Mouse (Mus musculus) urinary bladder, postnatal 36 days (tissue): ENCODE measurements at regions not wholly inside any gene's neighbourhood (a gene's known extent, or its start where the extent isn't known, plus 50 kb on each side); places are given as distances from the start of the nearest gene placed in this dataset.

Source experiments
- DNase-seq, 2 experiments: peaks; one replicate each; pipeline ENCODE4 v3.0.0; 2022; ENCODE audit warnings: low spot score in 2 of 2, mixed read lengths in 1 of 2

DNA sequence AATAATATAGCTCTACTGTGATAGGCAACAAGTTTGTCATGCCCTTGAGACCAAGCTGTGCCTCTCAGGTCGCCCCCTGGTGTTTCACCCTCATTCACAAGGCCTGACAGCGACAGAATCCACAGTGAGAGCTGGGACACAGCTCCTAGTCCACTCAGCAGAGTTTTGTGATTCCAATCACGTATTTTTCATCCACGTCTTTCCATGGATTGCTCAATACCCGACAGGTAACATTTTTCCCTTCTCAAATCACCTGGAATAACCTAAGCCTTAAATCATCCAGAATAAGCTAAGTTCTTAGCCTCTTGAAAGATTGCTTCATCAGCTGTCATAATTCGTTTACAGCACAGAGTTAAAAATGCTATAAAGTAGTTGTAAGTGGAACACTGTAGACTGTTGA, 211.3 kb downstream of the Ccdc91 start:
- DNase-seq = no peak

DNA sequence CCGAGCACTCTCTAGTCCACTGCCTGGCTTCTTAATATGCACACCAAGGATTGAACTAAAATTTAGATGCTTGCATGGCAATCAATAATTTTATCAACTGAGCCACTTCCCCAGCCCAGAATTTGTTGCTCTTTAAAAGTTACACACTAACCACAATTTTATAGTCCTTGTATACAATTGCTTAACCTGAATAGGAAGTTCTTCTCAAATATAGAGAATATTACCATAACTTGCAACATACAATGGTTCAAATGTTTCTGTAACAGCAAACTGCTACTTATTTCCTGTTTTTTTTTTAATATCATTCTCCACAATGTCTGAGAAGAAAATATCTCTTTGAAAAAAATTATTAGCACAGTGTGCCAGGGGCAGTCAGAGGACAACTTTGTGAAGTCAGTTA, 222.6 kb downstream of the Ccdc91 start:
- DNase-seq = no peak

DNA sequence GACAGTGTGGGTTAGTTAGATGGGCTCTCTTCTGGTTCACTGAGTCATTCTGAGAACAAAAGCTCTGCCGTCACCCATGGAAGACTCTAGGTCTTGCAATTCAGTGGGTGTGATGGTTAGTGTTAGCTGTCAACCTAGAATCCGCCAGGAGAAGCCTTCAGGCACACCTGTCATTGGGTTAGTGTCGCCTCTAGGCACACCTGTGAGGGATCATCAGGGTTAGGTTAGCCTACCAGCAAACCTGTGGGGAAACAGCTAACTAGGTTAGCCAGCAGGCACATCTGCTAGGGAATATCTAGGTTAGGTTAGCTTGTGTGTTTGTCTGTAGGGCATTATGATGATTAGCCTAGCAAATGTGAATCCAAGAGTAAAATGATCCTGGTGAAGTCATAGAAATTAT, 223.8 kb downstream of the Ccdc91 start:
- DNase-seq = no peak

DNA sequence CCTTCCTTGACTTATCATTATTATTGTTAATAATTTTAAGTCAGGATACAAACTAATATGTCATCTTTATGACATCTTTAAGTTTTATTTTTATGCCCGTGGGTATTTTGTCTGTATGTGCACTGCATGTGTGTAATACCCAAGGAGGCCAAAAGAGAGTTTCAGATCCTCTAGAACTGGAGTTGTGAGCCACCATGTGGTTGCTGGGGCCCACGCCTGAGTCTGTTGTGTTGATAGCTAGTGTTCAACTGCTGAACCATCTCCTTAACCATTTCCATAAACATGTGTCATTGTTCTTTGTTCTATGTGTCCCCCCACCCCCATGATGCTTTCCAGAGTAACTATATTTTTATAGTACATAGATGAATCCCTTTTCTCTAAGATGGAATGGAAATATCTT, 225.0 kb downstream of the Ccdc91 start:
- no peak for DNase-seq

DNA sequence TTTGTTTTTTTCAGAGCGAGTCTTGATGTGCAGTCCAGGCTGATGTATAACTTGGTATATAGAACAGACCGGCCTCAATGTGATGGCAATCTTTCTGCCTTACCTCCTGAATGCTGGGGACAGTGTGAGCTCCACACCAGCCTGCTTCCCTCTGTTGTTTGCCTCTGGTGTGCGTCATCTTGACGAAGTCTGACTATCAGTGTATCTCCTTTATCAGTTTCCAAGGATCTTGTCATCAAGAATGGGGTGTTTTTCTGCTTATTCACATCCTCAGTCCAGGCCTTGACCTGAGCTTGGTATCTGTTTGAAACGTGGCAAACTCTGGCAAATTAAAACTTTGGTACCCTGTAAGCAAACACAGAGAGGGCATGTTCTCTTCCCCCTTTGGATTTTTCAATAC, 226.3 kb downstream of the Ccdc91 start:
- DNase-seq = no peak

DNA sequence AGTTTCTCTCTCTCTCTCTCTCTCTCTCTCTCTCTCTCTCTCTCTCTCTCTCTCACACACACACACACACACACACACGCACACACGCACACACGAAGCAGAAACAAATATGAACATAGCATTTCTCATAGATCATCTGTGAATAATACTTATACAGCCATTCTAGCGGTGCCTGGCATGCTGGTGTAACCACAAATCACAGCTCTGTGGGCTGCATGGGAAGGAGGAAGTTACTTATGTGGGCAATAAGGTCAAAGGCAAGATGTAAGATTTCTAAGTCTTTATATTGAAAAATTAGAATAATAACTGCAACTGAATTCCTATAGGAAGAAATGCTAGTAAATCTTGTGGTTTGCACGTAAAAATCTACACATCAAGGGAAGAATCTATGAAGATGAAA, 228.7 kb downstream of the Ccdc91 start:
- DNase-seq = no peak

DNA sequence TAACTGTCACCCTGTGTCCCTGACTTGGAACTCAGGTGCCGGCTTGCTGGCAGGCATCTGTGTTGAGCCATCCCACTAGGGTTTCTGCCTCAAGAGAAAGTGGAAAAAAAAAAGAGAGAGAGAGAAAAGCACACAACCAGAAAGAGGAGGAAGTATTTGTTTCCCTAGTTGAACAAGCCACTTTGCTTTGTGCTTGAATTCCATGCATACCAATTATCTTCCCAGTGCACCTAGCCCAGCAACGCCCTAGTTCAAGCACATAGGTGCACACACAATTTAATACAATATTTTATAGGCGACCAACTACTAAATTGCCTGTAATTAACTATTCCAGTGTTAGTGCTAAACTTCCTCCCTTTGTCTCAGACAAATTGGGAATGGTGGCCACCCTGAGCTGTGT, 230.3 kb downstream of the Ccdc91 start:
- DNase-seq = no peak

DNA sequence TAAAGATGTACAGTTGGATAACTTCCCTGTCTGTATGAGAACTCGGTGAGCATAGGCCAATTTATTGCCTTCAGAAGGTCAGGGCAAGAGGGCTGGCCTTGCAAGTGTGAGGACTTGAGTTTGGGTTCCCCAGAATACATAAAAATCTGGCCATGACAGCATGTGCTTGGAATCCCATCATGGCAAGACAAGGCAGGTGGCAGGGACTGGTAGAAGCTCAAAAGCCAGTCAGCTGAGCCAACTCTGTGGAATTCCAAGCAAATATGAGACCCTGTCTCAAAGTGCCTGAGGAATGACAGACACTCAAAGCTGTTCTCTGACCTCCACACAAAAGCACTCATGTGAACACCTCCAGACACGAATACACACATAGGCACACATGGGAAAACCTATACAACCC, 231.1 kb downstream of the Ccdc91 start:
- no peak for DNase-seq

DNA sequence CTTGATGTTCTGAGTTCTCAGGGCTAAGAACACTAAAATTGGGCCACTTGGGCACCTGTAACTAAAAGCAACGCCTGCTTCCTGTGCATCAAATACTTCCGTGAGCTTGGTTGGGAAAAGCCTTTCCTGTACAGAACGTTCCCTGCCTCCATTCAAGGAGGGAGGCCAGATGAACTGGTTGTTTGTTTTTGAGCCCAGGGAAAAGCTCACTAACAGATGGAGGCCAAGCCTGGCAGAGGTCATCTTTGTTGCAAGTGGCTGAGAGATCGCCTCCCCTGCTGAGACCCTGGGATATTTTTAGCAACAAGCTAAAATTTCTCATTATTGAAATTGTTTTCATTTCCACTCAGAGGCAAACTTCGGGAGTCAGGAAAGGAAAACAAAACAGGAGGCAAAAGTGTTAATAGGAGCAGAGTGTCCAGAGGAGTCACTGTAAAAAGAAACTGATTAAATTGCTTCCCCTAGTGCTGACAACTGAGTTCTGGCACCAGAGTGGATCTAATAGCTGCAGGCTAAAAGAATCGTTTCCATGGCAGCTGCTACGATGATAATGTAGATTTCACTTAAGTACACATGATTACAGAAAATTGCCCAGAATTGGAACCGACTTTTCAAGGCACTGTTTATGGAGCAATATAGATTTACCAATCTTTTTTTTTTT, 242.6 kb downstream of the Ccdc91 start:
- peak in 1 of 2 experiments; percentile 36 for DNase-seq

DNA sequence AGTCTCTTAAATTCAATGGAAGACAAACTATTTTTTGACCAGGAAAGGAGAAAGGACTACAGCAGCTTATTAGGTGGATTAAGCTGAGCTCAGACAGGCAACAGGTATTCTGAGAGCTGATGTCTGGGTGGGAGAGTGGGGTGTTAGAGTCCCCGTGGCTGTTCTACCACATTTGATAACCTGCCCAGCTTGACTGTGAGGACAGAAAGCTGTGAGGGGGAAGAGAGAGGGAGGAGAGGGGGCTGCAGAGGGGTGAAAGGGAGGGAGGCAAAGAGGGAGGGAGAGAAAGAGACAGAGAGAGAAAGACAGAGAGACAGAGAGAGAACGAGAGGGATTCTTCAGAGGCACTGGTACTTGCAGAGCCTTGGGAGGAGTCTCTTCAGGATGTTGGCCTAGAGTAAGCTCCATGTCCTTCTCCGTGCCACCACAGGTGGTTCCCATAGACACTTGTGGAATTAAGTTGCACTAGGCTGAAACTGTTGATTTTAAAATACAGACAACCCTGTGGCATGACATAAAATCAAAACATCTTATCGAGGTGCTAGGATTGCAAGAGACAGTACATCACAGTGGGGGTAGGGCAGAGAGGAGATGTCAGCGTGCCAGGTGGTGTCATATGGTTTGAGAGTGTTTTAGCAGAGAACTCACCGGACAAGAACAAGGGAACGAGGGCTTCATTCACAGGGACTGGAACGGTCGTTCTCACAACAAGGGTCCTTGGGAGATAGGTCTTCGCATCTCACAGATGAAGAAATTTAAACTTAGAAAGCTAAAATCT, 243.3 kb downstream of the Ccdc91 start:
- DNase-seq = no peak

DNA sequence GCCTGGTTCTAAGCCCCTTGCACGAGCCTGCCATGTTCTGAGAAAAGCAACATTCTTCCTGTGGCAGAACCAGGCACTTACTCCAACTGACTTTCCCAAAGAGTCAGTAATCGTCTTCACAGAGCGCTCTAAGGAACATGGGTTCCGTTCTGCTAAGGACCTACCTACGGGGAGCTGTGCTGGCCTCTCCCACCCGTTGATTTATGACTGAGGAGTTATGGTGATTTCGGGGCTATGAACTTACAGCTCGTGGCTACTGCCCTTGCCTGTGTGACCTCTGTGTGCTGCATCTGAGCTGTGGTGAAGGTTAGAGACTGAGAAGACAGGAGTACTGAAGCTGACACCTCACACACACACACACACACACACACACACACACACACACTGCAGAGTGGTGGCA, 243.9 kb downstream of the Ccdc91 start:
- DNase-seq = no peak

DNA sequence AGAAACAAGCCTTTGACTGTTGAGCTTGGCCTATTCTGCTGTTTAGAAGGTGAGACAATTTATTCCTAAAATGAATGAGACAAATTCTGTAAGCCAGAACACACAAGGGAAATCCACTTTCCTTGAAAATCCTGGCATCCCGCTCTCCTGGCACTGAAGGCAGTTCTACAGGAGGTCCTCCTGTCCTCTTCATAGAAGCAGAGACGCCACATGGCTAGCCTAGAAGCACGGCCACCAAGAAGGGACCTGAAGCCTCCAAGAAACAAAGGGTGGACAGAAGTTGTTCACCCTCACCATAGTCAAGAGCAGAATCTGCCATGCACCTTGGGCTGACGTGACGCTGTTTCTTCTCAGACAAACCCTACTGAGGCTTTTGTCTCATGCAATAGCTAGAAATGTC, 247.7 kb downstream of the Ccdc91 start:
- no peak for DNase-seq

DNA sequence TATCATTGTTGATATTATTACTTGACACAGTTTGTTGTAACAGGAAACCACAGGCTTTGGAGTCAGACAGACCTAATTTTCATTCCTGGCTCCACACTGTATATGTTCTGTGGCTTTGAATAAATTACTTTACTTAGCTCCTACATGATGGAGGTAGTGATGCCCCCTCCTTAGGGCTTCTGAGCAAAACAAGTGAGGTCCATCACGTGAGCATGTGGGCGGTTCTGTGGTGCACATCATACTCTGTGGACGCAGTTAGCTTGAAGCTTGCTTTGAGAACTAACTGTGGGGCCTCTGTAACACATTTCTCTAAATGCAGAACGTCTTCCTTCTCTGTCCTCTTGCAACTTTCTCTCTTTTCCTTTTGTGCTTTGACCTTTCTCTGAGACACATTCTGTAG, 251.4 kb downstream of the Ccdc91 start:
- DNase-seq = no peak

DNA sequence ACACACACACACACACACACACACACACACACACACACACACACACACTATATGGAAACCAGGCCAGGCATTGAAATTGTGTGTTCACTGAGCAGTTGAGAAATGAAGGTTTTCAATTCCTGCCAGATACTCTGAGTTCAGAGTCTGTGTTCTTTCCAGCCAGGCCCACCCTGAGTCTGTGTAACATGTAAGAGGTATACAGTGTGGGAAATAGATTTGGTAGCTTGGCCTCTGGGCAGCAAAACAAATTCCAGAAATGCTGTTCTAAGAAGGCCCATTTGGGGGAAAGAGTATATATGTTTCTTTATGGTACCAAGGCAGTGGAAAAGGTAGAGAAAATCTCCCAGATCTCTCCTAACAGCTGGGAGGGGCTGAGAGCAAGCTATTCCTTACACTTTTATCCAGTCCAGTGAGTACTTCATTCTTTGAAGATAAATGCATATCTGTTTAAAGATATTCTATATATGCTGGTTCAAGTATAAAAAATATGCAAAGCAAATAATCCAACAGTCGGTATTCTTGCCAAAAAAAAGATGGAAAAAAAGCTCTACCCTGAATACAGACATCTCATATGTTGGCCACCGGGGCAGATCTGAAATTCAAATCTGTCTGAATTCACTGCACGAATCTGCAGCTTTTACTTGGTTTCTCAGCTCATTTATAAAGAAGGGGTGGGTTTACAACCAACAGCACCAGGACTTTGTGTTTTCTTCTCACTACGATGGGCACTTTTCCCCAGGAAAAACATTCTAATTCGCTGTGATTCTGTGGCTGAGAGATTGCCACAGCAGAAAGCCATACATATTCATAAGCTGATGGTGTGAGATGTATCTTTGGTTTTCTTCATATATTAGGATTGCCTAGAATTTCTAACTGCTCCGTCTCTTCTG, 252.3 kb downstream of the Ccdc91 start:
- no peak for DNase-seq

DNA sequence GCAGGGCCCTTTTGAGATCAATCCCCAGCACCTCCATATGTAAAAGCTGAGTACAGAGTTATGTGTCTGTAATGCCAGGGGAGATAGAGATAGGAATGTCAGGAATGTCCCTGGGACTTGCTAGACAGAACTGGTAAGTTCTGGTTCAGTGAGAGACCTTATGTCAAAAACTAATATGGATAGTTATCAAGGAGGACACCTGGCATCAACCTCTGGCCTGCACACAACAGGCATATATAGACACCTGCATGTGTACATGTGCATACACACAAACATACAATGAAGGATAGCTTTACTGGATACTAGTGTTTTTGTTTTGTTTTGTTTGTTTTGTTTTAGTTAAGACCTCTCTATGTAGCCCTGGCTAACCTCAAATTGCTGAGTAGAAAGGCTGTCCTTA, 254.1 kb downstream of the Ccdc91 start:
- no peak for DNase-seq

DNA sequence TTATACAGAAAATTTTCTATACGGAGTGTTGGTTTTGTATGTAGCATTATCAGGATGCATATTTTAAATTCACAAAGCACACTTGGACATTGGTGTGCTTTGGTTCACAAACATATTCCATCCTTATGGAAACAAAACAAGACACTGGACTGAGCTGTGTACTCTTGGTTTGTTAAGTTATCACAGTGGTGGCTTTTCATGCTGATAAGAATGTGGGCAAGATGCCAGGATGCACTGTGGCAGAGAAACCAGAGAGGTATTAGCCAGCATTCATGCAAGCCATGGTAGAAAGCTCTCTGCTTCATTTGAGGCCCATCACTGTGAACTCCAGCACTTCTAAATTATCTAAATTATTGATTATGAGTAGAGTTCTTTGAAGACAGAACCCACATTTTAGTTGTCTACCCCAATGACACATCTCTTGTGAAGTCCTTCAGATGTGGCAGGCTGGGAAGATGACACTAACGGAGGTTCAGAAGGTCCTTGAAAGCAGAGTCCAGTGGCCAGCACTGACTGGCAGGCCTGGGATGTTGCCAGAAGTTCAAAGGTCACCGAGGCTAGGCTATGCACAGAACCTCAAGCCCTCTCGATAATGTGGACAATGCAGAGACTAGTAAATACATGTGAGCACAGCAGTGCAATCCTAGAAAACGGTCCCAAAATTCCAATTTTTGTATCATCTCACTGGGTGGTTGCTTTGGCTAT, 263.1 kb downstream of the Ccdc91 start:
- DNase-seq = no peak

DNA sequence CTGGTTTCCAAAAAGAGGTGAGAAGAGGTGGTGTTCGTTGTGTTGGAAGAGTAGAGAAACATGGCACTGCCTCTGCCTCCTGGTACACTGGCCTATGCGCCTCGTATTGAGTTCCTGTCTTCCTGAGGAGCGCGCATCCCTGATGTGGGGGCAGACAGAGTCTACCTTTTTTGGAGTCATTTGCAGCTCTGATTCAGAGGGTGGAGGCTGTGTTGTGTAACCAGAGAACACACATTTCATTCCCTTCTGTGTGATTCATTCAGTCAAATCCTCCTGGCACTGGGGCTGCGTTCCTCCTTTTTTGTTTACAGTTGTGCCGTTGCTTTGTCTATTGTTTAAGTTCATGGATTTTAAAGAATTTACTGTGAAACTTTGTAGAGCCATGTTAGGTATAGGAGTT, 265.8 kb downstream of the Ccdc91 start:
- DNase-seq = peak; percentile 27 to 36

DNA sequence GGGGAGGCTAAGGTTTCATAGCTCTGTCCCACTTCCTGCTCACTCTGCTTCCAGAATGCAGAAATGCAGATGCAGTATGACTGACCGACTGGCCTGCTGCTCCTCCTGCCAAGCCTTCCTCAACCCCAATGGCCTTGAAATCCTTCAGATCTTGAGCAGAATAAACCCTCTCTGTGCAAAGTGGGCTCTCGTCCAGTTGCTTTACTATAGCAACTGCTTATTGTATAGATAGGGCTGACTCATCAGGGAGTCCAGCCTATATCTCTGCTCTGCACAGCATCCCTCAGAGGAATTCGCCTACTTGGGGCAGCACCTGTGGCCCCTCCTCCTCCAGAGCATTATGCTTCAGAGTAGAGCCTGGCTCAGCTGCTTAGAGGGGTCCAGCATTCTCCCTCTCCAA, 268.5 kb downstream of the Ccdc91 start:
- no peak for DNase-seq

DNA sequence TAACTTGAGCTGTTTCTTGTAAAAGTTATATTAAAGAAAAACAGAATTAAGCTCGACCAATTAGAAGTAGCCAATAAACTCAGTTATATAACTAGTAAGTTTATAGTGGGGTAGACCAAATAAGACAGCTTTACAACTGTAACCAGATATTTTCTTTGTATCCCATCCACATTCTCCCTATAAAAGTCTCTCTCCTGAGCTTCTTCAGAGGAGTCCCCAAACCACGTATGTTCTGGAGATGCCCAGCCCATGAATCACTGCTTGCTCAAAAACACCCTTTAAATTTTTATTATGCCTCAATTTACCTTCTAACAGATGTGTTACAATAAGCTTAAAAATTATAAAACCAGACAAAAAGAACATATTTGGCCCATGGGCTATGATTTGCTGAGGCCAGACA, 270.1 kb downstream of the Ccdc91 start:
- no peak for DNase-seq

DNA sequence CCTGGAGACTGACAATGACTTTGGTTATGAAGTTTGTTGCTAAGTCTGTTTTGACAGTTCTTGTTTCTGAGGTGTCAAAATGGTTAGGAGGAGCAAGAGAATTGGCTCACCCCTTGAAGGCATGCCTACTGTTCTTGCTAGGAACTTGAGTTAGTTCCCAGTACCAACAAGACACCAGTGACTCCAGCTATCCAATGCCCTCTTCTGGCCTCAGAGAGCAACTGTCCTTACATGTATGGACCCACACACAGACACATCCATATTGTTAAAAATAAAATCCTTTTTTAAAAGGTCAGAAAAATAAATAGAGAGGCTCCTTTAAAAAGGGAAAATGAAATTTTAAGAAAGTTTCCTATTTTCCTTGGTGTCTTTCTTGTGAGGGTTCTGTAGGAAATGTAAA, 272.3 kb downstream of the Ccdc91 start:
- no peak for DNase-seq

DNA sequence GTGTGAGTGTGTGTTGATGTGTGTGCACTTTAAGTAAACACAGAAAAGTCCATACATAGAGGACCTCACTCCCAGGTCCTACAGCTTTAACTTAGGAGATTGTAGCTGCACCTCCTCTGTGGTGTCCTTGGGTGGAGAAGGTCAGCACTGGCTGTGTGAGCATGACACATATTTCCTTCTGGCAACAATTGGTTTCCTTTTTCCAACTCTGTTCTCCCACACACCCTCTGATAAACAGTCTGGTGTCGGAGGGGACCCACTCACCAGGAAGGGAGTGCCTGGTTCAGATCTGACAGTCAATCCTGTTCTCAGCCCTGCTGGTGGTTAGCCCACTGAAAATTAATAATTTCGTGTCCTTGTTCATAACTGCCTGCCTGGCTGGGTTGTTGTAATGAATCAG, 276.7 kb downstream of the Ccdc91 start:
- DNase-seq = no peak

DNA sequence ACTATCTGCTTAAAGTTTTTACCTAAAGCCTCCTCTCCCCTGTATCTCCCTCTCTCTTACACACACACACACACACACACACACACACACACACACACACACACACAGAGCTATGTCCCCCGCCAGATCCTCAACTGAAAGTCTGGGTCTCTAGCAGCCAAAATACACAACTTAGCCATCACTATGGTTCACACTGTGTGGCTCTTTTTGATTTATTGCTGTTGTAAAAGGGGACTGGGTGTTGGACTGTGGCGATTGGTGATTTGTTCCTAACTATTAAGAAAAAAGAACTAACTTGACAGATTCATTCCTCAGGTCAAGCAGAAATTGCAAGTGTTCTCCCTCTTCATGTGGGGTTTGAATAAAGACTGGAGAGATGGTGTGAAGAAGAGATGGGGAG, 278.2 kb downstream of the Ccdc91 start:
- no peak for DNase-seq
